Mouse (Mus musculus) CH12F3 (cell line): ENCODE results near the gene Taf10.

ENCODE experiments used
- in situ Hi-C: fragments of 300-500 bp; cut with MboI; formaldehyde crosslinking; loops from 2 replicates; pipeline ENCODE4 v1.14.3; 2020; ENCODE audit warnings: low sequenced_read_pairs

Taf10 gene

DNA sequence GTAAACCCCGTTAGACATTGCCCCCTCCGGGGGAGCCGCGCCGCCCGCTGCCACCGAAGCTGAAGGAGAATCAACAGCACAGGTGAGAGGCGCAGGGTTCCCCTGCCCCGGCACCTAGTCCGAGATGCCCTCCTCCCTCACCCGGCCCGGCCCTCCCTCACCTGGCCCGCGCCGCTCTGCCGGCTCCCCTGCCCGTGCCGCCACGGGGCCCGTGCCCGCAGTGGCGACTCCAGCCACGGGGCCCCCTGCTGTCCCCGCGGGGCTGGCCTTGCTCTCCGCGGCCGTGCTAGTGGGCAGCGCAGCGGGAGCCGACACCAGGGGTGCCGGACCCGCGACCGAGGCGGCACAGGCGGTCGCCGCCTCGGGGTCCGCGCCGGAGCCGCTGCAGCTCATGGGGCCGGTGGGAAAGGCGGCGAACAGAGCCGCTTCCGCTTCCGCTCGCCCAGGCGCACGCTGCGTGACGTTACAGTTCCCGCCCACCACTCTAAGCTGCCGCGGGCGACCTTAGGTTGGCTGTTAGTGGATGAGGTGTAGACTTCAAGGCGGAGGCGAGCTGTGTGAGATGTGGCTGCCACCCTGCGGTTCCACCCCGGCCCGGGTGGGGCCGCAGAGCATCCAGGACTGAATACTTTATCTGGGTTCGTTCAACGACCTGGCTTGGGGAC lies at the start of gene Taf10:
Taf10 (minus strand) TSS at position 436 of the 665 bp plus-strand sequence.
- in situ Hi-C loops, result no loop called here

DNA sequence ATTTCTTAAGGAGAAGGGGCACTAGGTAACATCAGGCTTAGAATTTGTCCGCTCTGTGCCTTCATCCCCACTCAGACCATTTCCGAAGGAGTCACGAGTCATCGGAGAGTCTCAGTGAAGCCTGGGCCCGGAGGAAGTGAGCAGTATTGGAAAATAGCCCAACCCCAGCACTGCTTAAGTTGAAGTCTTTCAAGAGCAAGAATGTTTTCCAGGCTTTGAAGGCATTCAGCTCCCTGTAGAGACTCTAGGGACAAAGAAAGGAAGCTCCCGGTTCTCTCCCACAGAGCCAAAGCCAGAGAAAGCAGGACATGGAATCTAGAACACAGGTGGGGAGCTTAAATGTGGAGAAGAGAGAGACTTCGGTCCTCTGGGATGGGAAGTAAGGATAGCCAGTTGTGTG lies 49.5 kb upstream of the Taf10 start:
- in situ Hi-C loops, result no loop called here

DNA sequence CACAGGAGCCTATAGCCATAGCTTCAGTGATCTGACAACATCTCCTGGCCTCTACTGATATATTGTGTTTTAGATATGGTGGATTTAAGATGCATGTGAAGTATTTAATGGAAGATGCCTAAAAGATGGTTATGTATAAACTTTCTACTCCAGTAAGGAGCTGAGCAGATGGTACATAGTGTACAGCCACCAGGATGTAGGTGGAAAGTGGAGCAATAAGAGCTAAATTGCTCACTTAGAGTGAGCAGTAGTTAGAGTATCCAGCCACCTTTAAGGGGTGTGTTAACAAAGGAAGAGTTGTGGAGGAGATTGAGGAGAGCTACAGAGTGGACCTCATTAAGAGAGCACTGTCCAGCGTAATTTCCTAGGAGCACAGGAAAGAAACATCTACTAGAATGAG lies 47.0 kb upstream of the Taf10 start:
- in situ Hi-C loops, result no loop called here

DNA sequence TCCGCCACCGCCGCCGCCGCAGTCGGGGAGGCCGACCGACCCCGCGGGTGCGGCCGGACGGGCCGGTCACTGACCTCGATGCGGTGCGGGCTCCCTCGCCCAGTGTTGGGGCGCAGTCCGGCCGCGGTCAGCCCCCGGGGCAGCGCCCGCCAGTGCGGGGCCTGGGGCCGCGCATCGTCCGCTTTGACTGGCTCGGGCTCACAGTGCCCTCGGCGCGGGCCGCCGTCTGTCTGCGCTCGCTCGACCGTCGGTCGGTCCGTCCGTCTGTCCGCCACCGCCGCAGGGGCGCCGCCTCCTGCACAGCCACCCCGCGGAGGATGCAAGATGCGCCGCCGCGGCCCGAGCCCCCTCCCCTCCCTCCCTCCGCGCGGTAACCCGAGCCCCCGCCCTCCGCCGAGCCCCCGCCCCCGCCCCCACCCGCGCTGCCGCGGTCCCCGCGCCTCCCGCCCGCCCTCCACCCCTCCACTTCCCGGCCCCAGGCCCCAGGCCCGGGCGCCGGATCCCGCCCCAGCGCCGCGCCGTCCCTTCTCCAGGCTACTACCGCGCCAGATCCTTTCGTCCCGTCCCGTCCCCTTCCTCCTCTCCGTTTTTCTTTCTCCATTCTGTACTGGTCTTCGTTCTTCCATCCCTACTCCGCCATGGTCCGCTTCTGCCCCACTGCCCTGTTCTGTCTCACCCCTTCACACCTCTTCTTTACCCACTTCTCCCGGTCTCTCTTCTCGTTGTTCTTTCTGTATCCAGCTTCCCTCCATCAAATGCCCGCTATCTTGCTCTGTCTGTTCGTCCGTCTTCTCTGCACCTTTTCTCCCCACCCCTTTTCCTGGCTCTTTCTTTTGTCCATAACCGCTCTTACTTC lies 43.4 kb upstream of the Taf10 start, which contains the start of gene Dchs1:
Dchs1 (minus strand) TSS at position 370 of the 856 bp plus-strand sequence.
- in situ Hi-C loops, result no loop called here

DNA sequence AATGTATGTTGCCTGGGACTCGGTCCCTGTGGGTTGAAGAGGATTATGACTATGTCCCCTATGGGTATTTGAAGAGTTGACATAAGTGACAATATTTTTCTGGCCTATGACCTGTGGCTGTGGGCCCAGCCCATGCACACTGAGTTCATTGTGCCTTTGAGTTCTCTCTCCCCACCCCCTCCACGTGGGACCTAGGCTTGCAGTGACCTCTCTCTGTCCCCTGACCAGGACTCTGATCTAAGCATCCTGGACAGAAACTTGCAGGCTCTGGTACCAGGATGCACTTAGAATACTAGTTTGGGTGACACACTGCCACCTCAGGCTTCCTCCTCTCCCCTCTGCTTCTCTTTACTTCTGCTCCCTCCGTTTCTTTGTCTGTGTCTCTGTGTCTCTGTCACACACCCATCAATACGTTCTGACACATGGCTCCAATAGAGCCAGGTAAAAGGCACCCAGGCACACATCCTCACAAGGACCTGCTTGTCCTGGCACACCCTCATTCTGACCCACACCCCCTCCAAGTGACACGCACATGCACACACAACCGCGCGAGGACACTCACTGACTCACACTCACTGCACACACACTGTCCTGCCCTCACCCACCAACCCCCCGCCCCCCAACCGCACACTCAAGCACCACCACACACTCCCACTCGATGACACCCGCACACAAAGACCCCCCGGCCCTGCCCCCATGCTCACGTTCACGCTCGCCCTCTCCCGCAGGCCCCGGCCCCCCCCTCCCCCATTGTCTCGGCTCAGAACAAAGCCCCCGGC lies 42.5 kb upstream of the Taf10 start:
- in situ Hi-C loops, result no loop called here

DNA sequence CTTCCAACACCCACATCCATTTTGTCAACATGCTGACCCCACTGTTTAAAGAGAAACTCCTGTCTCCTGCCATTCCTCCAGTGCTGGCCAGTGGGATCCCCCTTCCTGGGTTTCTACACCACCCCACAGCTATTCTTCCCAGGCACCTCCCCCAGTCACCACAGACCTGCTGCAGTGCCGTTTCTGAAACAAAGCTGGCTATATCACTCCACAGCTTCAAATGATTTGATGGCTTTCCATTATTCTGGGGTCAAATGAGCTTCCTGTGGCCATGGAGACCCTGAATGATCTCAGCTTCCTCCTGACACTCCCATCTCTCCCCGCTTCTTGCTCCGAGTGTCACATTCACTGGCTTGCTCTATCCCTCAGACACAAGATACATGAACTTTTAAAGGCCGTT lies 40.4 kb upstream of the Taf10 start:
- in situ Hi-C loops, result no loop called here

DNA sequence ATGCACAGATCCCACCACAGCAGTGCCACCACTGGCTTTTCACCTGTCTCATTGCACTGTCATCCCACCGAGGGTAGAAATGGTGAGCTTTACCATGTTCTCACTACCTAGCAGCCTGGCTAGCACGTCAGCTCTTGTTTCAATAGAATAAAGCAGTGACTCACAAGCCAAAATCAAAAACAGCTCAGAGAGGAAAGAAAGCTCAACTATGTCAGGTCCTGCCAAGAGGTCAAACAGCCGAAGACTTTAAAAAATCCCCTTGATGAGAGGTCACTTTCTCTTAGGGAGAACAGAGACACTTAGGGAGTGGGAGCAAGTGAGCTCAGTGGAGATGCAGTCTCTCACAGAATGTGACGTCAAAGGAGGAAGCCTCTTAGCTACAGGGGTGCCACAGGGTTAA lies 39.7 kb upstream of the Taf10 start:
- in situ Hi-C loops, result no loop called here

DNA sequence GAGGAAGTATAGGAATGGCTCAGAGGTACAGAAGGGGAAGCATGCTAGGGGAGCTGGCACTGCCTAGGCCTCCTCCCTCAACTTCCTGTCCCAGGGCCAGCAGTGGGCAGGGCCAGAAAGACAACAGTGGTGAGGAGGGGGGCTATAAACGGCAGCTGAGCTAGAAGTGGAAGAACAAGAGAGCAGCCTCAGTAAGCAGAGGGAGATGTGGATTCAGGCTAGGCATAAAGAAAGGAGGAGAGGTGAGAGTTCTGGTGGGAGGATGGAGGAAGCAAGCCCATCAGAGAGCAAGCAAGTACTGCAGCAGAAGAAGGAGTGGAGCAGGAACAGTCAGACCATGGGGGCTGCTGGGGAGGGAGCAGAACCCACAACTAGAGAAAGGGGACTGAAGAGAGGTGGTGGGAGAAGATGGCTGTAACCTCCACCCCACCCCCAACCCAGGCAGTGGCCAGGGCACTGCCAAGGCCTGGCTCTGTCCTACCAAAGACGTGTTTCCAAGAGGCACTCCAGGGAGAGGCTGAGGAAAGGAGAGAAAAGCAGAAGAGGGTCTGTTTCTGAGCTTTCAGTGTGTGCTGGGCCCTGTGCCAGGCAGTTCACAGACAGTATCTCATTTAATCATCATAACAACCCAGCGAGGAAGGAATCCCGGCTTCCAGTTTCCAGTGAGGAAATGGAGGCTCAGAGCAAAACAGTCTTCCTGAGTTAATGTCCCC lies 34.5 kb upstream of the Taf10 start:
- in situ Hi-C loops, result no loop called here

DNA sequence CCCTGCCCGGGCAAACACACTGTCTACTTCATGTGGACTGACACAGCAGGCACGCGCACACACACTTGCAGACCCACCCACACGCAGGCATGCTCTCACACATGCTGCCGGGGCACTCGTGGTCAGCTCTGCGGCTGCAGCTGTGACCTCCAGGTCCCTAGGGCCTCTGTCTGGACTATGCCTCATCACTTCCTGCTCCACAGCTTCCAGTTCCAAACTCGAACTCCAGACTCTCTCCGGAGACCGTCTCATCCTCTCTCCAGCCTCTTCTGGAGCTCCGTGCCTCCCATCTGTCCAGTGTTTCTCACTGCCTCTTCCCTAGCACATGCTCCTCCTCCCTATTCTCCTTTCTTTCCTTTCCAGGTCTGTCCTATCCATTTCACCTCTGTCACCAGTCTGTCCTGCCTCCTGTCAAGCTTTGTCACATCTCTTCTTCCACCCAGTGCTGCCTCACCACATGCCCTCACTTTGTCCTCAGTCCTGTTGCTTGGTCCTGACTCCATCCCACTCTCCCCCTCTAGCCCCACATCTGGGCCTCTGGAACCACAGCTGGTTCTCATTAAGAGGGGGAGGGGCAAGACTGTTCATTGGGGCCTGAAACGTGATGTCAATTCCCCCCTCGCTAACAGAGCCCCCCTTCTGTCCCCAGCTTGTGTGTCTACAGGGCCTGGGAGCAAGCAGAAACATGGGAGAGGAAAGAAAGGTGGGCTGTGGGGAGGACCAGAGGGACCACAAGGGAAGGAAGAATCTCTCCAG lies 33.8 kb upstream of the Taf10 start:
- in situ Hi-C loops, result no loop called here

DNA sequence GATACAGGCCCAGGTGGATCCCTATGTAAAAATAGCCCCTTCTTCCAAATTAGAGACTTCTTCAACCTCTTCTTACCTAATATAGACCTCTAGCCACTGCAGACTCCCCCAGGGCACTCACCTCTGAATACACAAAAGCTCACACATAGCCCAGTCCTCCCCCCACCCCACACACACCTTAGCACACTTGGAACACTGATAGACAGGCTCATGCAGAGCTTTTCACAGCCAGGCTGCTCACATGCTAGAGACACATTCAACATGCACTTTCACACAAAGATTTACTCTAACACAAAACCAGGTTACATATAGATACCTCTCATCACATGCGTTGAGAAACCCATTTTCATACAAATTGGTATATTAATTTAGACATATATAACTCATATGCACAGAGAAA lies 33.2 kb upstream of the Taf10 start:
- in situ Hi-C loops, result no loop called here

DNA sequence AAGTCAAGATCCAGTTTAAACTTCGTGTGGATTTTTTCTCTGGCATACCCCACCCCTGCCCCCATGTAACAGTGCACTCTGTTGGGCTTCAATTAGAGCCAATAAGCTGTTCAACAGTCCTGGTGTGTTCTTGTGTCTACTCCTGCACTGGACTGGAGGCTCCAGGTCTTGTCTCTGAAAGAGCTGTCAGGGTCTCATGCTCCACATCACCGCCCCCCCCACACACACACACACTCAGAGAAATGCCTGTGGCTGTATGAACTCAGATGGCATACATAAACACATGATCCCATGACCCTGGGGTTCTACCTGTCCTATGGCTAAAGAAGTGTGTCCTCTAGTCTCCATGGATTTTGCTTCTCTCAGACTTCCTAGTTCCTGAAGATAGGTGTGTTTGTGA lies 31.9 kb upstream of the Taf10 start:
- in situ Hi-C loops, result no loop called here

DNA sequence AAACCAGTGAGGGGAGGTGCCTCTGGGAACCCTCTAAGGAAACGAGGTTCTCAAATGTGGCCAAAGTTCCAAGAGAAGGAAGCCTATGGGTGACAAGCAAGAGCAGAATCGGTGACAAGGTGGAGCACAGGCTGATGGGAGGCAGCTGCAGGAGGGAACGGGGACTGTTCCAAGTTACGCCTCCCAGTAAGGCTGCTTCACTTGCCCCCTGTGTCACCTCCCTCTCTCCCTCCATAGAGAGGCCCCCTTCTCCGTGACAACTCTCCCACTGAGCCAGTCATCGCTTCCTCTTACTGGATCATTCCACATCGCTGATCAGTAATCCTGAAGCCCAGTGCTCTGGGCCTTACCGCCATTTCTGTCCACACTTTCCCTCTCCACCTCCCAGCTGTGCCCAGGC lies 30.5 kb upstream of the Taf10 start:
- in situ Hi-C loops, result no loop called here

DNA sequence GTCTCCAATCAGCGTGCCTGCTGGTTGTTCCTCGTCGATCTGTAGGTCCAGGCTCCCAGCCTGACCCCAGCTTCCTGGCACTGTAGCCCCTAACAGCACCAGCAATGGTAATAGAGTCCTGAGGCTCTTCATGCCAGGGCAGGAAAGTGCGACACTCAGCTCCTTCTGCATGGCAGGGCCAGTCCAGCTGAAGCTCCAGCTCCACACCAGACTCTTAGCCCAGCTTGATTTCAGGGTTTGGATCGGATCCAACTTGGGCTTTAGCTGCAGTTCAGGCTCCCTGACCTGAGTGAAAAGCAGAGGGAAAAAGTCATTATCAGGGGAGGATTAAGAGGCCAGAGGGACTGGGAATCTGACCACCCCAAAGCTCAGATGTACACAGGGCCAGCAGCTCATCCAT lies 28.9 kb upstream of the Taf10 start:
- in situ Hi-C loops, result no loop called here

DNA sequence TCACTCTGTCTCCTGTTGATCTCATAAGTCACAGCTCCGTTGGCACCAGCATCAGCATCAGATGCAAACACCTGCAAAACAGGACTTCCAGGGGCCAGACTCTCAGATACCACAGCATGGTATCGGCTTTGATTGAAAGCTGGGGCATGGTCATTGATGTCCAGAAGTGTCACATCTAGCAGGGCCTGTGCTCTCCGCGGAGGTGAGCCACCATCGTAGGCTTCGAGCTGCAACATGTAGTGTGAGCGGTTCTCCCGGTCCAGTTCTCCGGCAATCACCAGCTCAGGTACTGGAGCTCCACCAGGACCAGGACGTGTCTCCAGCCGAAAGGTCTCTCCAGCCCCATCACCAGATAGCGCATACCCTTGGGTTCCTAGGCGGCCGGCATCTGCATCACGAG lies 28.2 kb upstream of the Taf10 start:
- in situ Hi-C loops, result no loop called here

DNA sequence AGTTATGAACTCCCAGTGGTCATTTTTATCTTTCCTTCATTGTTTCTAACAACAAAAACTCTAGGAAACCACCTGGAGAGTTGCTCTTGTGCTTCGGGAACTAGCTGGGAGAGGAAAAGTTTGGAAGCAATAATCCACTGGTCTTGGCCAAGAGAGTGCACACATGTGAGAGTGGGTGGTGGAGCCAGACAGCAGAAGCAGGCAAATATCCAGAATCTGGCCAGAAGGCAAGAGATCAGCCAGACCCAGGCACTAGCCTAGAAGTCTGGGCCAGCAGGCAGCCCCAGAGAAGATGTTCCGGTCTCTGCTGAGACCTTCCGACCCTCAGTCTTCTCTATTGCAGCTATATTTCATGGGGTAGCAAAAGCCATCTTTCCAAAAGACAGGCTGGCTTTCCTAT lies 25.8 kb upstream of the Taf10 start:
- in situ Hi-C loops, result no loop called here

DNA sequence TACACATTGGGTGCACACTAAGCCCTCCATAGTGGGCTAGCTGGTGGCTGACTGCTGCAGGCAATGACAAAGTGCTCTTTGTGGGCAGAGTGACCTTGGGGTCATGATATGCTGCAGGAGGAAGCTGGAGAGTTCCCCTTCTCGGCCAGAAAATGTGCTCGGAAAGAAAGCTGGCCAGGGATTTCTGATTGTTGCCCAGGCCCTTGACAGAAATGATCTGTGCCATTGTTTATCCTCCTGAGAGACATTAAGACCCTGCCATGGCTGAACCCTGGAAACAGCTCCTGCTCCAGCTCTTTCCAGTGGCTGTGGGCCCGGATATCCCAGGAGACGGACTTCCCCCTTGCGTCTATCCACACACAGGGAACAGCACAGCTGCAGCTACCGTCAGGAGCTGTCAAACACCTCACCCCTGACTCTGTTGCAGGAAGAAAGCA lies 23.6 kb upstream of the Taf10 start:
- in situ Hi-C loops, result no loop called here

DNA sequence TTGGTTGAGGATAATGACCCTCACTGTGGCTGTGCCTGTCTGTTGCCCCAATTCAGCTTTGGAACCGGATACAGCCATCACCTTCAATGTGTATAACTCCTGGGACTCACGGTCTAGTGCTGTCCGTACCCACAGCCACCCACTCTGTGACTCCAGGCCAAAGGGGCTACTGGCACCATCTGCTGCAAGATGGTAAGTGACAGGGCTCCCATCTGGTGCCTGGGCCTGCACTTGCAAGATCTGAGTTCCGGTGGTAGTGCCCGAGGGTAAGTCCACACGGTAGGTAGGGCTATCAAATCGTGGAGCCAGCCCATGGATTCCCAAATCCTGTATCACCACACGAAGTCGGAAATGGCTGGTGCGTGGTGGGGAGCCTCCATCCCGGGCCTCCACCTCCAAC lies 20.2 kb upstream of the Taf10 start:
- in situ Hi-C loops, result no loop called here

DNA sequence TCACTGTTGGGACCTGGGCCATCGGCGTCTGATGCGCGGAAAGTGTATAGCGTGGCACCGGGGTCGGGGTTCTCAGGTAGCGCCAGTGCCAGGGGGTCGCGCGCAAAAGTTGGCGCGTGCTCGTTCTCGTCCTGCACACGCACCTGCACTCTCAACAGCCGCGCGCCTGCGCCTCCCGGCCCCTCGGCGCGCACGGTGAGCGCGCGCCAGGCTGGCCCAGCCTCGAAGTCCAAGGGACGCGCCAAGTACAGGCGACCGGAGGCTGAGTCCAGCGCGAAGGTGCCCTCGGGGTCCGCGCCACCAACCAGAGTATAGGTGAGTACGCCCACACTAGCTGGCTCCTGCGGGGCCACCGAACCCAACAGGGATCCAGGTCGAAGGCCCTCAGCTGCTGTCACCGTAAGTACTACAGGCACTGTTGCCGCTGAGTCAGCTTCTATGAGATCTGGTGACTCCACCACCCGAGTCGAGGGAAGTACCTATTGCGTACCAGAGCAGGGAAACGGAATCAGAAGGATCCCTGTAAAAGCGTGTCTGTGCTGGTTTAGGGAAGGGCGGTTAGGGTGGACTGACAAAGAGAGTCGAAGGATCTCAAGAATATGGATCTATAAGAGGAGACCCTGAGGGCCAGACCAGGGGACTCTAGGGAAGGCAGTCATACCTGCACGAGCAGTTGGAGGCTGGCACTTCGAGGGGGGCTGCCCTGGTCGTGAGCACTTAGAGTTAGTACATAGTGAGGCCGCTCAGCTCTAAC lies 18.5 kb upstream of the Taf10 start:
- in situ Hi-C loops, result no loop called here

DNA sequence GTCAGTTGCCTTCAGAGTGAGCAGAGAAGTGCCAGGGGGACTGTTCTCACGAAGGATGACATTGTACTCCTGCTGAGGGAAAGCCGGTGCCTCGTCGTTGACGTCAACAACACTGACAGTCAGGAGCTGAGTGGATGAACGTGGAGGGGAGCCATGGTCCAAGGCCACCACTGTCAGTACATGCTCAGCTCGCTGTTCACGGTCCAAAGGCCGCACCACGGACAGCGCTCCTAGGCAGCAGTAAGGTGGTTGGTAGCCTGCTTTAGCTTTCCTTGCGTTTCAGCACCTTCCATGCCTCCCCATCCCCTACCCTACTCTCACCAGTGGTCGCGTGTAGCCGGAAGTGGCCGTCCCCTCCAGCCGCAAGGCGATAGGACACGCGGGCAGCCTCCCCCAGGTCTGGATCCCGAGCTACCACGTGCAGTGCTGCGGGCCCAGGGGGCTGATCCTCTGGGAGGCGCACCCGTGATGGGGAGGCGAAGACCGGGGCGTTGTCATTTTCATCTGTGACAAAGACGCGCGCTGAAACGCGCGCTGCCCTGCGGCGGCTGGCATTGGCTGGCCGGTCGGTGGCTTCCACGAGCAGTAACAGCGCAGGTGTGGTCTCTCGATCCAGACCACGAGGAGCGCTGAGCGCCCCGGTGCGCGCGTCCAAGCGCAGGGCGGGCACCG lies 17.8 kb upstream of the Taf10 start:
- in situ Hi-C loops, result no loop called here
